Mouse (Mus musculus) heart, adult 9 months (tissue): Measurements from ENCODE around the gene Pdcd2l.

Source experiments
- DNase-seq, 2 experiments: peaks; one replicate each; pipeline ENCODE4 v3.0.0; 2022; ENCODE audit warnings: low spot score in 2 of 2

Gene Pdcd2l

GRCm38 (mm10) chr7:34196132-34197128 lies at the start of gene Pdcd2l:
Gene Pdcd2l, minus strand, starts transcription at chr7:34196661.
- DNase-seq, result peak; percentile 87 to 90

- no peak for DNase-seq
Measured at GRCm38 (mm10) chr7:34242176-34242575, 45.7 kb upstream of the Pdcd2l start.

- no peak for DNase-seq
Measured at GRCm38 (mm10) chr7:34238086-34238485, 41.6 kb upstream of the Pdcd2l start.

GRCm38 (mm10) chr7:34235602-34236001 lies 39.1 kb upstream of the Pdcd2l start:
- no peak for DNase-seq

GRCm38 (mm10) chr7:34234610-34235561 lies 38.4 kb upstream of the Pdcd2l start:
- no peak for DNase-seq

GRCm38 (mm10) chr7:34233909-34234609 lies 37.6 kb upstream of the Pdcd2l start:
- peak; percentile 99 for DNase-seq

- no peak for DNase-seq
Measured at GRCm38 (mm10) chr7:34232785-34233725, 36.6 kb upstream of the Pdcd2l start.

- peak; percentile 79 to 84 for DNase-seq
Measured at GRCm38 (mm10) chr7:34230116-34230515, 33.7 kb upstream of the Pdcd2l start, which contains the start of gene Gpi1. Gene Gpi1, minus strand, starts transcription at chr7:34230336.

GRCm38 (mm10) chr7:34229691-34230111 lies 33.2 kb upstream of the Pdcd2l start:
- DNase-seq, result peak; percentile 58 to 68

GRCm38 (mm10) chr7:34229153-34229552 lies 32.7 kb upstream of the Pdcd2l start:
- no peak for DNase-seq

- no peak for DNase-seq
Measured at GRCm38 (mm10) chr7:34228641-34229040, 32.2 kb upstream of the Pdcd2l start.

GRCm38 (mm10) chr7:34226846-34227245 lies 30.4 kb upstream of the Pdcd2l start:
- DNase-seq, result no peak

GRCm38 (mm10) chr7:34226086-34226485 lies 29.6 kb upstream of the Pdcd2l start:
- no peak for DNase-seq

GRCm38 (mm10) chr7:34224308-34224707 lies 27.8 kb upstream of the Pdcd2l start:
- DNase-seq, result no peak

GRCm38 (mm10) chr7:34222340-34222739 lies 25.9 kb upstream of the Pdcd2l start:
- DNase-seq, result no peak

- DNase-seq, result no peak
Measured at GRCm38 (mm10) chr7:34221594-34222250, 25.3 kb upstream of the Pdcd2l start.

- DNase-seq, result no peak
Measured at GRCm38 (mm10) chr7:34218496-34218895, 22.0 kb upstream of the Pdcd2l start.

- no peak for DNase-seq
Measured at GRCm38 (mm10) chr7:34216474-34216873, 20.0 kb upstream of the Pdcd2l start.

GRCm38 (mm10) chr7:34215481-34215880 lies 19.0 kb upstream of the Pdcd2l start:
- no peak for DNase-seq

GRCm38 (mm10) chr7:34214644-34215043 lies 18.2 kb upstream of the Pdcd2l start:
- DNase-seq, result peak in 1 of 2 experiments; percentile 41
